Mouse (Mus musculus): ENCODE data around the gene Nfkb1.

- TF ChIP-seq MAX (IDR thresholded peaks at IDR 0.05), result no peak
- no peak for TF ChIP-seq CTCF (IDR thresholded peaks at IDR 0.05; ENCODE audit: control insufficient read depth, insufficient read depth, insufficient read length)
- TF ChIP-seq USF1 (IDR thresholded peaks at IDR 0.05; ENCODE audit: low read depth), result no peak
- no peak for TF ChIP-seq MYOG (IDR thresholded peaks at IDR 0.05; ENCODE audit: control insufficient read depth, extremely low read depth, insufficient read length)
- no peak for TF ChIP-seq CEBPB (IDR thresholded peaks at IDR 0.05; ENCODE audit: low read depth)
Measured at GRCm38 (mm10) chr3:135719179-135719532, 27.8 kb upstream of the Nfkb1 start.

Measured in C2C12 (cell line).